Comparison of ENCODE assay signal across 12 mouse cellular contexts in the genomic region with DNA sequence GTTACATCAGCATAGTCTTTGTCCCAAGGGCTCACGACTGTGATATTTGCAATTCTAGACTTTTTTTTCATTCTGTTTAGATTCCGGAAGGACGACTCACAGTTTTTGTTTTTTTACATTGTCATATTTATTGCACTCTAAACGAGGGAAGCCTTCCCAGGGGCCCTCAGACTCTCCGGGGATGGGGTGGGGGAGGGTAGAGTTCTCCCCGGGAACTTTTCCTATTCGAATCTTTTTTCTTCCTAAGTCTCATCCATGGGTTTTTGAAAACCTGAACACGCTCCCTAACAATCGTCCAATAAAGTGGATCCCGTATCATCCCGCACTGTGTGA.
A peak's percentile ranks its signal among the peaks of the same experiment; 100 is the strongest.
DNase-seq lines count a peak whose midpoint lies in the region; ATAC-seq and TF ChIP-seq lines count a peak whose summit lies in the region.
"Had no signal": no experiment of that assay in that cellular context is flagged by ENCODE, and none has a peak within 500 bp of the region (broad histone marks: within the 10 kb centered on the region; RNA-seq: fewer than 3 reads in every experiment).

No protein-coding gene starts in this region.

- H3K9me3 ChIP-seq in heart, embryonic 12.5 days (replicated peaks), result peaks cover 3% of the 10 kb centered on the region
- H3K9me3 ChIP-seq in ES-Bruce4 (replicated peaks; ENCODE audit: control insufficient read depth, insufficient read depth, low read length, poor library complexity, severe bottlenecking), result no peaks in the 10 kb centered on the region
- H3K9me3 ChIP-seq in hindbrain, embryonic 13.5 days, result no peaks in the 10 kb centered on the region
- H3K9me3 ChIP-seq in midbrain, embryonic 11.5 days (ENCODE audit: control insufficient read depth, low read length), result no peaks in the 10 kb centered on the region

- no peak for TF ChIP-seq EP300 in ES-Bruce4 (IDR thresholded peaks at IDR 0.05; ENCODE audit: insufficient read depth, low read depth, low read length)

- H3K27ac ChIP-seq in heart, embryonic 12.5 days (ENCODE audit: poor library complexity, severe bottlenecking), result no peak overlapping the region
- peak overlapping the region; percentile 71; the same call in 1 of the 2 replicates for H3K27ac ChIP-seq in ES-Bruce4 (ENCODE audit: insufficient read depth, low read length)
- no peak overlapping the region for H3K27ac ChIP-seq in hindbrain, embryonic 13.5 days
- peak overlapping the region; percentile 89 for H3K27ac ChIP-seq in midbrain, embryonic 11.5 days (ENCODE audit: low read depth, low read length)
- no peak overlapping the region for H3K27ac ChIP-seq in cerebellum, adult 2 months (ENCODE audit: insufficient read depth, low read length)

- DNase-seq in heart, adult 18-20 months, result no peak
- peak; percentile 91 for DNase-seq in midbrain, embryonic 11.5 days (ENCODE audit: low spot score, missing footprints)
- no peak for DNase-seq in cerebellum, adult 2 months
- DNase-seq in adrenal gland, postnatal 4 days (ENCODE audit: low spot score in 2 of 2), result no peak
- no peak for DNase-seq in left cerebral cortex, postnatal 10 days (ENCODE audit: extremely low spot score in 1 of 2, low spot score in 2 of 2)
- DNase-seq: adrenal gland, adult 2 months; gastrocnemius, postnatal 36 days; lung, postnatal 36 days had no signal

- WGBS in heart, embryonic 12.5 days, result 2% methylated on average over 11 of the region's 11 CpGs
- 1% methylated on average over 11 of the region's 11 CpGs for WGBS in hindbrain, embryonic 13.5 days
- 1% methylated on average over 11 of the region's 11 CpGs for WGBS in midbrain, embryonic 11.5 days
- 13% methylated on average over 11 of the region's 11 CpGs for WGBS in cerebellum, adult 2 months

- H3K4me2 ChIP-seq in heart, embryonic 12.5 days, result peak overlapping the region; percentile 45
- H3K4me2 ChIP-seq in hindbrain, embryonic 13.5 days, result peak overlapping the region; percentile 31; the same call in 1 of the 2 replicates
- peak overlapping the region; percentile 32 for H3K4me2 ChIP-seq in midbrain, embryonic 11.5 days

- no peak for ATAC-seq in heart, embryonic 12.5 days (ENCODE audit: insufficient number of reproducible peaks, low FRiP score)
- ATAC-seq in hindbrain, embryonic 13.5 days (ENCODE audit: low FRiP score), result no peak
- no peak for ATAC-seq in midbrain, embryonic 11.5 days (ENCODE audit: low FRiP score)
- ATAC-seq: CD4-positive, CD25-positive, alpha-beta regulatory T cell, adult 4 months had no signal

- H3K9ac ChIP-seq in heart, embryonic 12.5 days, result no peak overlapping the region
- peak overlapping the region; percentile 10 for H3K9ac ChIP-seq in ES-Bruce4 (ENCODE audit: low read depth, poor library complexity, severe bottlenecking)
- no peak overlapping the region for H3K9ac ChIP-seq in hindbrain, embryonic 13.5 days
- peak overlapping the region; percentile 53; the same call in 1 of the 2 replicates for H3K9ac ChIP-seq in midbrain, embryonic 11.5 days (ENCODE audit: low read length)

- no peak for TF ChIP-seq POLR2A in ES-Bruce4 (IDR thresholded peaks at IDR 0.05; ENCODE audit: insufficient read depth, low read length)
- no peak for TF ChIP-seq POLR2A in cerebellum, adult 2 months (IDR thresholded peaks at IDR 0.05; ENCODE audit: borderline replicate concordance, insufficient read depth, low read length)

- H3K27me3 ChIP-seq in heart, embryonic 12.5 days (replicated peaks), result peaks cover 67% of the 10 kb centered on the region
- no peaks in the 10 kb centered on the region for H3K27me3 ChIP-seq in ES-Bruce4 (ENCODE audit: control insufficient read depth, insufficient read depth, low read length, poor library complexity, severe bottlenecking)
- peaks cover 58% of the 10 kb centered on the region for H3K27me3 ChIP-seq in hindbrain, embryonic 13.5 days
- H3K27me3 ChIP-seq in midbrain, embryonic 11.5 days (ENCODE audit: control insufficient read depth, insufficient read depth, low read length), result no peaks in the 10 kb centered on the region
- H3K27me3 ChIP-seq in cerebellum, adult 2 months (ENCODE audit: control insufficient read depth, insufficient read depth, low read length), result peaks cover 4% of the 10 kb centered on the region; the same call in 1 of the 2 replicates

- H3K36me3 ChIP-seq in heart, embryonic 12.5 days, result no peaks in the 10 kb centered on the region
- no peaks in the 10 kb centered on the region for H3K36me3 ChIP-seq in ES-Bruce4 (ENCODE audit: control insufficient read depth, insufficient read depth, low read length, poor library complexity, severe bottlenecking)
- H3K36me3 ChIP-seq in hindbrain, embryonic 13.5 days, result no peaks in the 10 kb centered on the region
- H3K36me3 ChIP-seq in midbrain, embryonic 11.5 days (ENCODE audit: control insufficient read depth, insufficient read depth, low read length), result no peaks in the 10 kb centered on the region

- TF ChIP-seq CTCF in ES-Bruce4 (IDR thresholded peaks at IDR 0.05; ENCODE audit: low read depth, low read length), result no peak
- no peak for TF ChIP-seq CTCF in cerebellum, adult 2 months (IDR thresholded peaks at IDR 0.05; ENCODE audit: borderline replicate concordance, insufficient read depth, low read depth, low read length)

- peak overlapping the region; percentile 20; the same call in 1 of the 2 replicates for H3K4me3 ChIP-seq in heart, embryonic 12.5 days
- no peak overlapping the region for H3K4me3 ChIP-seq in ES-Bruce4 (ENCODE audit: low read depth, low read length)
- no peak overlapping the region for H3K4me3 ChIP-seq in hindbrain, embryonic 13.5 days
- no peak overlapping the region for H3K4me3 ChIP-seq in midbrain, embryonic 11.5 days (ENCODE audit: low read depth, low read length)
- no peak overlapping the region for H3K4me3 ChIP-seq in cerebellum, adult 2 months (replicated peaks; ENCODE audit: insufficient read depth, low read depth, low read length)

- intact Hi-C loops in left cerebral cortex, postnatal 10 days (cut with DNase I), result loop anchor here (5.0 kb wide), 1 partner anchor 74 kb away; a partner anchor contains a TSS

- peaks cover 14% of the 10 kb centered on the region for H3K4me1 ChIP-seq in heart, embryonic 12.5 days (replicated peaks)
- H3K4me1 ChIP-seq in ES-Bruce4 (ENCODE audit: control insufficient read depth, insufficient read depth, low read length), result peaks cover 2% of the 10 kb centered on the region
- peaks cover 37% of the 10 kb centered on the region for H3K4me1 ChIP-seq in hindbrain, embryonic 13.5 days (replicated peaks)
- H3K4me1 ChIP-seq in midbrain, embryonic 11.5 days (ENCODE audit: control insufficient read depth, insufficient read depth, low read length), result peaks cover 45% of the 10 kb centered on the region
- H3K4me1 ChIP-seq in cerebellum, adult 2 months (ENCODE audit: control insufficient read depth, insufficient read depth, low read length), result no peaks in the 10 kb centered on the region

Comparison
In these comparisons a context has a peak if more than half of its experiments do, and no peak if none do; other contexts are left out.
1. H3K27ac ChIP-seq: peak in ES-Bruce4 (single experiment) and midbrain, embryonic 11.5 days (single experiment); none in heart, embryonic 12.5 days (single experiment), hindbrain, embryonic 13.5 days (single experiment) and cerebellum, adult 2 months (single experiment).
2. H3K9ac ChIP-seq: peak in ES-Bruce4 (single experiment) and midbrain, embryonic 11.5 days (single experiment); none in heart, embryonic 12.5 days (single experiment) and hindbrain, embryonic 13.5 days (single experiment).
3. Peak in every context shown above with its lines, with median percentiles within 50 percentile points of each other: H3K4me2 ChIP-seq.